Mouse (Mus musculus): Measurements from ENCODE around the gene Prpf4.

- TF ChIP-seq ZC3H11A (IDR thresholded peaks at IDR 0.05; ENCODE audit: borderline replicate concordance, low read depth, low read length) (no peak), ZNF384 (IDR thresholded peaks at IDR 0.05; ENCODE audit: low read depth, low read length) (no peak), MAFK (IDR thresholded peaks at IDR 0.05; ENCODE audit: insufficient read depth, low read depth, low read length) (no peak), HCFC1 (IDR thresholded peaks at IDR 0.05; ENCODE audit: borderline replicate concordance, insufficient read depth, low read length) (no peak)
Measured at GRCm38 (mm10) chr4:62364299-62364698, 44.3 kb upstream of the Prpf4 start.
